Mouse (Mus musculus) right cerebral cortex, postnatal 36 days (tissue): Measurements from ENCODE around the gene Dlg2.

ENCODE experiments used
- DNase-seq, 2 experiments: peaks; one replicate each; pipeline ENCODE4 v3.0.0; 2022; ENCODE audit warnings: low spot score in 2 of 2, mixed read lengths in 1 of 2

Dlg2 gene

DNA sequence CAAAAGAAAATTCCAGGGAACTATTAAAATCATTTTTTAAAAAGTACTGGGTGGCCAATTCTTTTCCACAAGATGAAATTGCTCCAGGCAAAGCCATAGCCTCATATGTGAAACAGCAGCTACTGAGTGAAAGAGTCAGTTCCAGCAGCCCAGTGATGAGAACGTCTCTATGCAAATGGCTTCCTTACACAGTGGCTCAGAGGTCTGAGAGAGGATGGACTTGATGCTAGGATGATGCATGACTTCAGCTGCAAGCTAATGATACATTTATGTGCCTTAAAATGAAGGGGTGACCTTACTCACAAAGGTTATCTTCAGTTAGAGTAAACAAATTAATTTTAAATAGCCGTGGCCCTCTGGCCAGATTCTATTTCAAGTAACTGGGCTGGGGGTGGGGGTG is 1420.5 kb downstream of the Dlg2 start:
- DNase-seq = no peak

DNA sequence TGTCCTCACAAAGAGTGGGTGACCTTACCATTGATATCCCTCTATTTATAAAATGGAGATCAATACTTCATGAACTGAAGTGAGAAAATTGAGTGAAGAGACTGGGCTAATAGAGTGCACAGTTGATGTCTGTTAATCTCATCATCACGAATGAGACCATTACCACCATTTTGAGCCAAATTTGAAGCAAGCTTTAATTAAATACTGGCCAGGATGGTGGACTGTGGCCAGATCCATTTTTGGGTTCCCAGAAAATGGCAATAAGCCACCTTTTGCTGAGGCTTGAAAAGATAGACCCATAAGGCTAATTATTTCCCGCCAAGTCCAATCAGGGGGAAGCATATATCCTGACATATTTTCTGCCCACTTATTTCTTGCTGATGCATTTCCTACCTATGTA is 1421.0 kb downstream of the Dlg2 start:
- no peak for DNase-seq

DNA sequence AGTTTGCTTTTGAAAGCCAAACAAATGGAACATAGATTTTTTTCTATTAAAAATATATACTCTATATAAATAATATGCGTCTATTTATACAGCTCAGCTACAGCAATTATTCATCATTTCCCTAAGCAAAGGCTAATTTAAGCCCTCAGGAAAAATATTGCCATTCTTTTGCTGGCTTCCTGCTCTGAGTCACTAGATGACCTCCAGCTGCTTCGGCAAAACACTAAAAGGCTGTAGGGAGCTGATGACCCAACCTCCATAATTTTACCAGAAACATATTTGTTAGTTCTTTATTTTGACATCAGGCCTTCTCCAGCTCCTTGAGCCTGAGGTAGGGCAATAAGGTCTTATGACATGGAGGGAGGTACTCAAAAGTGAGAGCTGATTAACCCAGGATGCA is 1426.0 kb downstream of the Dlg2 start:
- no peak for DNase-seq

DNA sequence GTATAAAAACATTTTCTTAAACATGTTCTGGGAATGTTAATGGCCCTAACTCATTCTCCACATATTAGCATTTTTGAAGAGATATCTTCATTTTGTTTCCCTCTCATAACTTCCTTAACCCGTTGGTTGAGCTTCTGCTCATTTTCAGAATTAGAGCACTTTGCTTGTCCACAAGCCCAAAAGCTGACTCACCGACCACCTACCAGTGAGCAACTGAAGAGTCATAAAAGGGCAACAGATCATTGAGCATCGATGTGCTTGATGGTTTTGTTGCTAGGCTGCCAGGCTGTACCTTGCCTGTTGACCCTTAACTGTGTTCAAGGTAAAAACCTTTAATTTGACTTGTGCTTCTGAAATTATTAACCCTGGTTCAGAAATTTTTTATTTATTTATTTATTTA is 1440.3 kb downstream of the Dlg2 start:
- no peak for DNase-seq

DNA sequence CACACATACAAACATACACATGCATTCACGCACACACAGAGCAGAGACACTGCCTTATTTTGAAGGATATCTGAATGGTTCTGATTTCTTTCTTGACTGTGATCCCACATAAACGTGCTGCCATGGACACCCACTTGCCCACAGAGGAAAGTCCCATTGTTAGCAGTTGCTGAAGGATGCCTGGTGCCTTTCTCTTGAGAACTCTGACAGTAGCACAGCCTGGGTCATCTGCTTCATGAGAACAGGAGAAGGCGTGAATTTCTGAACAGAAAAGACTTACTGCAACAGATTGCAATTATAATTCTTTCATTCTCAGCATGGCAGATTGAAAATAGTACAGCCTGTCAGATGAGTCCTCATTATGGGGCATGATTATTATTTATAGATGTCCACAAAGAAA is 1442.6 kb downstream of the Dlg2 start:
- no peak for DNase-seq

DNA sequence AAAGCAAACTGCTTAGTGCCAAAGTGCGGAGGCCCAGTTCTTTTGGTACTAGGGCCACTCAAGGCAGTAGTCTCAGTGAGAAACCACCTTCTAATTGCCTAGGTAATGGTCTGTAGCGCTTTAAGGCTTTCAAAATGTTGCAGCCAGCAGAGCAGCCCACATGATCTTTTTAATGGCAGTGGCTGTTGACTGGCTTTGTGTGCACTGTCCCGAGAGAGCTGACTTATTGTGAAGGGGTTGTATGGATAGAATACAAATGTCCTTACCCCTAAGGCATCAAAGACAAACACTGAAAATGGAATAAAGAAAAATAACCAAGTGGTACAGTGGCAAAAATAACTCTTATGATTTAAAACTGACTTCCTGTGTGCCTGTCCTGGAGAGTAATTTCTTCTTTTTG is 1443.3 kb downstream of the Dlg2 start:
- no peak for DNase-seq

DNA sequence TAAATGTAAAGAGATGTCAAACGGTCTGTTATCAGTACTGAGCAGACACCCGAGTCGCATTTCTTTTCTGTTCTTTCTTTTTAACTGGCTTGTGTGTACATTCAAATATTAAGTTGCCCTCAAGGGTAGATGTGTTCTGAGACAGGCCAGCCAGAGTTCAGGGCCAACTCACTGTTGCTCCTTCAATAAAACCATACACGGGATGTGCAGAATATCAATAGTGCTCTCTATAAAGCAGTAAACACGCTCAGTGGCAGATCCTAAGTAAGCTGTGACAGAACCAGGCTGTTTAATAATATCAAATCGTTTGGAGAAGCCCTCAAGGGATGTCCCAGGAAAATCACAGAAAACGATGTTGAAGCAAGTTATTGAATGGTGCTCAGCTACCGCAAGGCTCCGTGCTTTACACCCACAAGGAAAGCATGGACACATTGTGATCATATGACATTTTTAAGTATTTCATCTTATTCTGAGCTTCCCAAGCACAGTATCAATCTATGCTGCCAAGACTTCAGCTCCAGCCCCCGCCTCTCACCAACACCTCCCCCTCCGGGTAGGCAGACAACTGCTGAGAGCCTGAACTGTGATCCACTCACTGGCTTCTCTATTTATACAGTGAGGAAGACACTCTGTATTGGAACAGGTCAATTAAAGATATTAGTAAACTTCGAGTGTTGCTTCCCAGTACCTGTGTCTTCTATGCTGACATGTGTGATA is 1458.6 kb downstream of the Dlg2 start:
- peak; percentile 86 to 92 for DNase-seq

DNA sequence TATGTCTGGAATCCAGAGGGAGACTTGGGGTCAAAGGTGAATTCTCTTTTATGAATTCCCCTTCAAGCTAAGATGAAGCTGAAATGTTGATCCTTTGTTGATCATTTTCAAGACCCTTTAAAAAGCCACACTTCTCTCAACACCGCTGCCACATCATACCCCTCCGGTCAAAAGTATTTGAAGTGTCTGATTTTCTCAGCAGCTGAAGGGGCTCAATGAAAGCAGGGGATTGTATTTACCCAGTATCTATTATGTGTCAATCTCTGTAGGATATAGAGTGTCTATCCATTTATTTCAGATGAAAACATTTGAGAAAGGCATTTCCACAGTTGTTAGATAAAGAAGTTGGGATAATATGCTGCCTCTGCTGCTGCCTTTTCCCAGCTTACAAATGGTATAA is 1459.7 kb downstream of the Dlg2 start:
- no peak for DNase-seq

DNA sequence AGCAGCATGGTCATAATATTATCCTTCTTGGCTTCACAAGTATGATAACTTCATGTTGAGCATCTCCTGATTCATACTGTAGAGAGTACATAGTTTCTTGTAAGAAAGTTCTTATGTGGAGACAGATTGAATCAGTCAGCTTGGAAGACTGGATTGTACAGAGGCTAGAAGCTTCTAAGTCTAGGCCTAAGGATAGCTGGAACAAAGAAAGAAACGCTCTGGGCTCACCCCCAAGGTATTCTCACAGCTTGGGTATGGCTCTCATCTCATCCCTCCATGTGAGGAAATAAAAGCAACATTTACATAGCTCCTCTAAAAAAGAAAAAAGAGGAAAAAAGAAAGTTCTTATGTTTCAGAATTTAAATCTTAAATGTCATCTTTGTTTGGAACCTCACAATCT is 1466.8 kb downstream of the Dlg2 start:
- no peak for DNase-seq

DNA sequence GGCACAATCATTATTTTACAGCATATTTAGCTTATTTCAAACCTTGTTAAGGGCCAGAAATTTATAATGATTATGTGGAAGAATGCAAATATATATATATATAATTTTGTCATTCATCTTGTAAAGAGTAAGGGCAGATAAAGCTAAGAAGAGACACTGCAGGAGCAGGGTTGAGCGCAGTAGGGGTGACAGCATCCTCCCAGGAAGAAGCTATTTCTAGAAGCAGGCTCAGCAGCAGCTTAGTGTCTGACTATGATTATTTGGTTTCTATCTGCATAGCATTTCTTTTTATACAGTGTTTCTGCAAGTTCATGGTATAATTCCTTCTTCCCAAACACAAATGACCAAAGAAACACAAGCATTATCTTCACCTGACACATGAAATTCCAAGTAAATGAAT is 1479.1 kb downstream of the Dlg2 start:
- DNase-seq = no peak

DNA sequence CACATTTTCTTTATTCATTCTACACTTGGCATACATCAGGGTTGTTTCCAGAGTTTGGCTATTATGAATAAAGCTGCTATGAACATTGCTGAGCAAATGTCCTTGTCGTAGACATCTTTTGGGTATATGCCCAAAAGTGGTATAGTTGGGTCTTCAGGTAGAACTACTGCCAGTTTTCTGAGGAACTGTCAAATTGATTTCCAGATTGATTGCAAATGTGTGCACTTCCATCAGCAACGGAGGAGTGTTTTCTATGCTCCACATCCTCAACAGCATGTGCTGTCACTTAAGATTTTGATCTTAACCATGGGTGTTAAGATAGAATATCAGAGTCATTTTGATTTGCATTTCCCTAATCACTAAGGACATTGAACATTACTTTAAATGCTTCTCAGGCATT is 1486.5 kb downstream of the Dlg2 start:
- DNase-seq = no peak

DNA sequence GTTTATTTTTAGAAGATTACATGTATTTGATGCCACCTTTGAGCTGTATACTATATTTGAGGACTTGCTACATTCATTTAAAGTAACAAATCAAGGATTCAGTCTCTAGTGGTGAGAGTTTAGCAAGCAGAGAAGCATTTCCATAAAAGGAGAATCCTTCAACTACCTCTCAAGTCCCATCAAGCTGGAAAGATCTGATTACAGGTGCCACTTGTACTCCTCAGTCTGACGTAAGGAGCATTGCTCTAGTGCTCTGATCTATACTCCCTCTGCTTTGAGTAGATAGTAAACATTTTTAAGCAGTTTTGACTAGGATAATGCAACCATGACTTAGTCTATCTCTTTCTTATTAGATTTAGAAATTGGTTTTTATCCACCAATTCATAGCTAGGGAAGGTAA is 1496.5 kb downstream of the Dlg2 start:
- DNase-seq = no peak

DNA sequence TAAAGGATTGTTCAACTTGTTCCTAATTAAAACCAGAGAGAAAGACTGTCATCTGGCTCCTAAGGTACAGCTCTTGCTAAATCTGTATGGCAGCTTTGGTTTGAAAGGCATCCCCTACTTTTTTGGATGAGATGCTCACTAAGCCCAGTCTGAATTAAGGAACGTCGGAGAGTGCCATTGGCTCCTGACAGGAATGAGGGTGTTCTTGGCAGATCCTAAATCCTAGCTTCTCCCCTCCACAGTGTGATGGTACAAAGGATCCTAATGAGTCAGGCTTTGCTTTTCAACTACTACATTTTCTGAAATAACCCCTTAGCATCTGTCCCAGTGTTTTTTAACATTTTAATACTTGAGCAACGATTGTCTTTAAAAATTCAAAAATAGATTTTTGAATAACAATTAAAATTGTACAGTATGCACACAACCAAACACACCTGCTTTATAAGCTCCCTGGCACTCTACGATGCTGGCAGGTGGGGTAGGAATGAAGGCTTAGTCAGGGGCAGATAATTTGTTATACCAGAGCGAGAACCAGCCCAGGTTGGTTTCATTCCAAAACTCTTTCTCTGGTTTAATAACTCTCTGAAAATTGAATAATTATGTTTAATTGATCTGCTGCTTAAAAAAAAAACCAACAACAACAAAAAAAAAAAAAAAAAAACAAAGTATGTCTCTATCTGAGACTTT is 1527.4 kb downstream of the Dlg2 start:
- no peak for DNase-seq

DNA sequence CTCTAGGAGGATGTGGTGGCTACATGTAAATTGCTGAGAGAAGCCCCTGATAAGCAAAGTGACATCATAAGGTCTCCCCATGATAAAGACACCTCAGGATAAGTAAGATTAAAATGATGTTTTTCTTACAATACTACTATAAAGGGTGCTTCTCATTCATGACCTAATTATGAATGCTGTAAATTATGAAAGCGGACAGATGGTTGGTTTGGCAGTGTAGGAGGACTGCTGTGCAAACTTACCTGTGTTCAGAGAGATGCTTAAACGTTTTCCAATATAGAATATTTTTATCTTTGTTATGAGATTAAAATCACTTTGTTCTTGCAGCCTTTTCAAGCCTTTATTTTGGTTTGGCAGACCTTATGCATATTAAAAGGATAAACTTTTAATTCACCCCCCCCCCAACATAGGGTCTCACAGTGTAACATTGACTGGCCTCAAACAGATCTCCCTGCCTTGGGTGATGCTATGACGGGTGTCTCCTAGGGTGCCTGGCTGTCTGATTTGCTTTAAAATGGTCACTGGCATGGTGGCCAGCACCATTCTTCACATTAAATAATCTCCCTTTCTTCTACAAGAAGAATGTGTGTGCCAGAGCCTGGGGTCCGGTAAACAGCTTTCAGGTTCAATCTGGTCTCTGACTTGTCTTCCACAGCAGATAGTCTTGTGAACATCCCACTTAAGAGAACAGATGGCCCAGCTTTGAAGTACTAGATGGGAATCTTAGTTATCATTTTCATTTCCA is 1529.4 kb downstream of the Dlg2 start:
- no peak for DNase-seq

DNA sequence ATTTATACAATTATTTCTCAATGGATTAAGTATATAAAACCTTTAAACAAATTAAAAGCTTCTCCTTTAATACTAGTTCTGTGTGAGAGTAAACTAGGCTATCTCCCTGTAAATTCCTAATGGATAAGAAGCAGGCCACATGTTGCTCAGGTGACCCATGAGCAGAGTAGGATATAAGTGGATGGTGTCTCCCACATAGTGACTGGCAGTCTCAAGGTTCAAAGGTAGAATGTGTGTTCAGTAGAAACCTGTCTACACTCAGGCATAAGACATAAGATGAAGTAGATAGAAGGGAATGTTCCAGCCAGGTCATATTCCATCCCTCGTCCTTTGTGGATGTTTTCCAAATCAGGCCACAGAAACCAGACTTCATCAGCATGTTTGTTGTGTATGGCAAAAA is 1532.2 kb downstream of the Dlg2 start:
- DNase-seq = no peak

DNA sequence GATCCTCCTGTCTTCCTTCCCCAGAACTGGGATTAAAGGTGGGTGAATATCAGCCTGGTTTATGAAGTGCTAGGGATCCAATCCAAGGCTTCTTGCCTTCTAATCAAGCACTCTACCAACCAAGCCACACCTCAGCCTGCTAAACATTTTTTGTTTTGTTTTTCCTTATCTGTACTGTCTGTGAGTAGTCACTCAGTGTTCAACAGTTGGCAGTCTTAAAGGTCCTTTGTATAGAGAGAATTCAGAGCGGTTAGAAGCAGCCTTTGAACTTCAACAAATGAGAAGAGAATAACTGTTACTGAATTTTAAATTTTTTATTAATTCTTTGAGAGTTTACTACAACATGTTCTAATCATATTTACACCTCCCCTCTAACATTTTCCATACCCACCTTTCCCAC is 1548.5 kb downstream of the Dlg2 start:
- DNase-seq = no peak

DNA sequence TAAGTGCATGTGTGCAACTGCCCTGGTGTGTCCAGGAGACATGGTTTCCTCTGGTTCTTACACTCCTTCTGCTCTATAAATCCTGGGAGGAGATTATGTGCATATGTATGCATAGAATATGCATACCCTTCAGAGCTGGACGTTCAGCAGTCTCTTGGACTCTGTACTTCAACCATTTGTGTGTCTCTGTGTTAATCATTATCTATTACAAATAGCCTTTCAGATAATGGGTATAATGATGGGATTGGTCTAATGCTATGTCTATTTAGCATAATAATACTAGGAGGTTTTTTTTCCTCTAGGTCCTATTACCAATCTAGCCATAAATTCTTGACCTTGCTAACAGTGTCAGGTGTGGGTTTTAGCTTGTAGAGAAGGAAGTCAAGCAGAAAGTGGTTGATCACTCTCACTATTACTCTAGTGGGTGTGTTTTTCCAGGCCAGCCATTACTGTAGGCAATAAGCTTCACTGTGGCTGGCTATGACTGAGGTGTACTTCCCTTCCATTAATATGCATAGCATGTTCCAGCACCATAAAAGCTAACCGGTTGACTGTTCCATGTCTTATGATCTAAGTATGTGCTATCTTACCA is 1549.1 kb downstream of the Dlg2 start:
- no peak for DNase-seq

DNA sequence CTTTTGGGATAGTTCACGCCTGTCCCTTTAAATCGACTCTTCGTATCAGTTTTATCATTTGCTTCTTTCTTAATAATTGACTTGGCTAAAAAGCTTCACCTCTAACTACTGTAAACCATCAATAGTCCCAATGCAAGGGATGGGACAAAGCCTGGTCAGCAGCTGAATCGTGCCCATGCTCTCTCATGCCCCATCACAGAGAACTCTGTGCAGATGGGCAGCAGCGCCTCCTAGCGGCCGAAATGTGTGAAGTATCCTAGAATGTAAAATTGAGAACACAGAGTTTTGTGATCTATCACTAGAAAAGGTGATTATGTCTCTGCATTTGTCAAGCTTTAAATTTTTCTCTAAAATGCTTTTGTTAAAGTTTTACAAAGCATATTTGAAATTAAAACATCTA is 1550.6 kb downstream of the Dlg2 start:
- peak; percentile 28 to 48 for DNase-seq

DNA sequence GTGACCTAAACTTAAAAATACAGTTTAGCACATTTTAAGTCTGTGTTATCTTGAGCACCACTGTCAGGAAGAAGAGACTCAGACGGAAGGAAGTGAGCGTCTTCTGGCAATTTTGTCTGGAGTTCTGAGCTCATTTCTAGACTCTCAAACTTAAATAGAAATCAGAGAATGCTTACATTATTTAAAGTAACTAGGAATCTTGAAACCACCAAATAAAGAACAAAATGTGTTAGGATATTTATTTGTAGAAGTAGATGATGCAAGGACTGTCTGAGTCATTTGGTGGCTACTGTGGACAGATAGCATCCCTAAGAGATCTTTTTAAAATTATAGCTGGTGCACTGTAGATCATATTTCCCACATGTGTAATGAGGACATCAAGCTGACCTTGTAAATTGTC is 1557.8 kb downstream of the Dlg2 start:
- DNase-seq = no peak

DNA sequence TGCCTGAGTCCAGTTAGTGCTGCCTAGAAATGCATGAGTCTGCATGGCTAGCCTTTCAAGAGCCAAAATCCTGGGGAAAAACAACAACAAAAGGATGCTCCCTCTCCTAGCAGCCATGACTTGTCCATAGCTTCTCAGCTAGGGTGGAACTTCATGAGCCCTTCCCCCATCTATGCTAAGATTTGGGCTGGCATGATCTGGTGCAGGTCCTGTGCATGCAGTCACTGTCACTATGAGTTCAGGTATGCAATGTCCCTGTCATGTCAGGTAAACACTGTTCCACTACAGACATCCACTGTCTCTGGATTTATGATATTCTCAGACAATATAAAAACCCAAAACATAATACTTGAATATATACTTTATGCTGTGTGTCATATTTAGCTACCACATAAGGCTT is 1563.7 kb downstream of the Dlg2 start:
- DNase-seq = no peak

DNA sequence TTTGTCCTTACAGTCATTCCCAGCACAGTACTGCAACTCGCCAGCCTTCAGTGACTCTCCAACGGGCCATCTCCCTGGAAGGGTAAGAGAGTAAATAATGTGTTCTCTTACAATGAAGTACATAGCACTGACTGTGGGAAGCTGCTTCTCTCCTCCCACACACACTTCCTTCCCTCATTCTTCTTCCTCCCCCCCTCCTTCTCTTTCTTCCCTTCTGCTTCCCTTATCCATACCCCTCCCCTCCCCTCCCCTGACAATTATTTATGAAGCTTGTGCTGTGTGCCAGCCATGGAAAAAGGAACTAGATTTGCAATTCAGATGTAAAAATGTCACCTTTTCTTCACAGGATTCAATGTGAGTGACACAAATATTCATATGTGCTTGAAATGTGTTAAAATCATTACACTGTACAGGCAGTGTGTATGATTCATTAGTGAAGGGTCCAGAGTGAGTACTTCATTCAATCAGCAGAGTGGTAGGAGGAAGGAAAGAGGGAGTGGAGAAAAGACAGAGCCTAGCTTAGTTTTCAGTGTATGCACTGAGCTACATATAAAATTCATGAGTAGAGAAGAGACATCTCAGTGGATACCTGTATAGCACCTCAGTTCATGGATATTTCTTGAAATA is 1564.4 kb downstream of the Dlg2 start:
- DNase-seq = no peak

DNA sequence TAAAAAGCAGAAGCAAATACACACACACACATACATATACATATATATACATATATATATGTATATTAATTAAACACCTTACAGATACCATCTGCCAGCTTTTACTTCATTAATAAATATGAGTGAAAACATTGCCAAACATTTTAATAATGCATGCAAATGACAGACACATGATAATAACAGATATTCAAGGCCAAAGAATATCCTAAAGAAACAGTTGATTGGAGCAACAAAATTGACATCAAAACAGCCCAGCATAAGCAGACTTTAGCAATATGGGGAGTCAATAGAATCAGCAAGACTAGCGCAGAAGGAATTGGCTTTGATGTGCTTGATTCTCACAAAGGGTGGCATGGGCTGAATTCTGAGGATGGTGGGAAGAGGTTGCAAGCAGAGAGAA is 1568.5 kb downstream of the Dlg2 start:
- DNase-seq = no peak
